ENCODE assay signal across 28 mouse cellular contexts in the genomic region with DNA sequence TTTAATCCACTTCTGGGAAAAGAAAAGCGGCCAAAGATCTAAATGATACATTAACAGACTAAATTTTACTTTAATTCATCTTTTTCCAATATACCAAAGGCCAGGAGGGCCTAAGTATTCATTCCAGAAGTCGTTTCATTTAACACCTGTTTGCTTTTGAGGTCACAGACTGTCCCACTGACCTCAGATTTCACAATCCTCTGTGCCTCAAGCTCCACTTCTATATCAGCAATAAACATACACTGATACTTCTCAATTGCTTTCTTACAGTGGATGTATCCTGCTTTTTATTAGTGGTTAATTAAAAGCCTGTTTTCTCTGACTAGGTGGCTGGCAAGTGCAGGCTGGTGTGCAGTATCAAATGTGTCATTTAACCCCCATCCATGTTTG.
DNase-seq lines count a peak whose midpoint lies in the region; ATAC-seq and TF ChIP-seq lines count a peak whose summit lies in the region.
"Had no signal": no experiment of that assay in that cellular context is flagged by ENCODE, and none has a peak within 500 bp of the region (broad histone marks: within the 10 kb centered on the region; RNA-seq: fewer than 3 reads in every experiment).

No protein-coding gene starts in this region.

- H3K27ac ChIP-seq in forebrain, embryonic 14.5 days (ENCODE audit: low read depth, low read length): no peak overlapping the region
- no peak overlapping the region for H3K27ac ChIP-seq in forebrain, embryonic 13.5 days
- no peak overlapping the region for H3K27ac ChIP-seq in kidney, adult 2 months (ENCODE audit: insufficient read depth, low read depth, low read length)
- no peak overlapping the region for H3K27ac ChIP-seq in liver, adult 2 months (replicated peaks; ENCODE audit: insufficient read depth, low read depth, low read length)
- no peak overlapping the region for H3K27ac ChIP-seq in liver, postnatal 0 days (ENCODE audit: low read depth)
- H3K27ac ChIP-seq: embryonic facial prominence, embryonic 13.5 days; embryonic facial prominence, embryonic 15.5 days; forebrain, embryonic 10.5 days; forebrain, embryonic 12.5 days had no signal

- H3K27me3 ChIP-seq in forebrain, embryonic 14.5 days (replicated peaks; ENCODE audit: control insufficient read depth, insufficient read depth, low read length): no peaks in the 10 kb centered on the region
- H3K27me3 ChIP-seq in forebrain, embryonic 13.5 days: no peaks in the 10 kb centered on the region
- no peaks in the 10 kb centered on the region for H3K27me3 ChIP-seq in kidney, adult 2 months (replicated peaks; ENCODE audit: control insufficient read depth, insufficient read depth, low read length)
- H3K27me3 ChIP-seq in liver, adult 2 months (ENCODE audit: control insufficient read depth, insufficient read depth, low read length): no peaks in the 10 kb centered on the region
- H3K27me3 ChIP-seq in liver, postnatal 0 days (ENCODE audit: insufficient read depth, low read length): no peaks in the 10 kb centered on the region
- H3K27me3 ChIP-seq: CH12.LX; embryonic facial prominence, embryonic 13.5 days; embryonic facial prominence, embryonic 15.5 days; forebrain, embryonic 12.5 days; Patski had no signal

- ATAC-seq in forebrain, embryonic 14.5 days: no peak
- no peak for ATAC-seq in forebrain, embryonic 13.5 days
- no peak for ATAC-seq in liver, postnatal 0 days
- ATAC-seq: activated CD4-positive, CD25-positive, alpha-beta regulatory T cell, adult 4 months; CD4-positive, CD25-positive, alpha-beta regulatory T cell, adult 4 months; Patski had no signal

- no peaks in the 10 kb centered on the region for H3K79me2 ChIP-seq in liver, adult 2 months (ENCODE audit: control insufficient read depth, insufficient read depth, low read length)

- peak; percentile 3 for DNase-seq in forebrain, embryonic 14.5 days (ENCODE audit: low spot score)
- DNase-seq in kidney, adult 2 months: peak; percentile 61
- DNase-seq in kidney, postnatal 36 days: no peak
- DNase-seq in liver, adult 2 months (ENCODE audit: extremely low read depth, low read depth, low spot score): peak; percentile 83
- no peak for DNase-seq in liver, postnatal 0 days
- peak; percentile 1 for DNase-seq in brain, embryonic 14.5 days (ENCODE audit: low read depth)
- no peak for DNase-seq in heart, postnatal 4 days
- DNase-seq: adrenal gland, adult 8-10 months; adrenal gland, postnatal 14 days; adrenal gland, postnatal 36 days; B cell, adult 2 months; cerebellum, adult 11 months; cerebellum, adult 18-20 months; cerebellum, adult 8-10 months; cerebellum, adult 9-11 months; cerebellum, postnatal 14 days; cerebellum, postnatal 36 days had no signal

- no peak overlapping the region for H3K4me2 ChIP-seq in forebrain, embryonic 14.5 days (ENCODE audit: low read length)
- H3K4me2 ChIP-seq in forebrain, embryonic 13.5 days: no peak overlapping the region
- no peak overlapping the region for H3K4me2 ChIP-seq in liver, postnatal 0 days (ENCODE audit: low read depth, low read length)
- H3K4me2 ChIP-seq: embryonic facial prominence, embryonic 13.5 days; embryonic facial prominence, embryonic 15.5 days; forebrain, embryonic 12.5 days had no signal

- TF ChIP-seq POLR2A in kidney, adult 2 months (IDR thresholded peaks at IDR 0.05; ENCODE audit: low read depth, low read length): no peak
- TF ChIP-seq POLR2A in liver, adult 2 months (IDR thresholded peaks at IDR 0.05; ENCODE audit: extremely low read depth, insufficient read depth, low read length): no peak
- TF ChIP-seq POLR2A in brain, embryonic 14.5 days (IDR thresholded peaks at IDR 0.05; ENCODE audit: borderline replicate concordance, extremely low read depth, insufficient read depth, insufficient read length, poor library complexity, severe bottlenecking): no peak

- H3K36me3 ChIP-seq in forebrain, embryonic 14.5 days (ENCODE audit: control insufficient read depth, insufficient read depth, low read length): no peaks in the 10 kb centered on the region
- no peaks in the 10 kb centered on the region for H3K36me3 ChIP-seq in forebrain, embryonic 13.5 days (ENCODE audit: poor library complexity, severe bottlenecking)
- no peaks in the 10 kb centered on the region for H3K36me3 ChIP-seq in kidney, adult 2 months (ENCODE audit: control insufficient read depth, insufficient read depth, low read length)
- H3K36me3 ChIP-seq in liver, adult 2 months (ENCODE audit: control insufficient read depth, insufficient read depth, low read length): no peaks in the 10 kb centered on the region
- no peaks in the 10 kb centered on the region for H3K36me3 ChIP-seq in liver, postnatal 0 days (replicated peaks; ENCODE audit: insufficient read depth, low read length)
- H3K36me3 ChIP-seq: embryonic facial prominence, embryonic 13.5 days; embryonic facial prominence, embryonic 15.5 days; forebrain, embryonic 10.5 days; forebrain, embryonic 12.5 days; G1E had no signal

- H3K9ac ChIP-seq in forebrain, embryonic 14.5 days (ENCODE audit: low read length): no peak overlapping the region
- H3K9ac ChIP-seq in forebrain, embryonic 13.5 days: no peak overlapping the region
- H3K9ac ChIP-seq in liver, adult 2 months (ENCODE audit: low read depth, low read length): no peak overlapping the region
- H3K9ac ChIP-seq in liver, postnatal 0 days (replicated peaks): no peak overlapping the region
- H3K9ac ChIP-seq: embryonic facial prominence, embryonic 13.5 days; embryonic facial prominence, embryonic 15.5 days; forebrain, embryonic 12.5 days had no signal

- TF ChIP-seq CTCF in kidney, adult 2 months (conservative IDR thresholded peaks at IDR 0.05; ENCODE audit: insufficient read depth, insufficient read length, low read depth, low read length): no peak
- TF ChIP-seq CTCF in liver, adult 2 months (IDR thresholded peaks at IDR 0.05; ENCODE audit: low read depth, low read length): no peak
- no peak for TF ChIP-seq CTCF in liver, postnatal 0 days (IDR thresholded peaks at IDR 0.05; ENCODE audit: low read depth)
- TF ChIP-seq CTCF in brain, embryonic 14.5 days (IDR thresholded peaks at IDR 0.05; ENCODE audit: borderline replicate concordance, extremely low read depth, insufficient read depth, insufficient read length): no peak

- H3K4me1 ChIP-seq in forebrain, embryonic 14.5 days (ENCODE audit: control insufficient read depth, insufficient read depth, low read length): no peaks in the 10 kb centered on the region
- H3K4me1 ChIP-seq in forebrain, embryonic 13.5 days: 0 out of 2 replicates have a peak, but pooled peaks cover 4% of the 10 kb centered on the region
- no peaks in the 10 kb centered on the region for H3K4me1 ChIP-seq in kidney, adult 2 months (ENCODE audit: control insufficient read depth, insufficient read depth, low read length)
- H3K4me1 ChIP-seq in liver, adult 2 months (ENCODE audit: control insufficient read depth, insufficient read depth, low read length): peaks cover 2% of the 10 kb centered on the region; the same call in 1 of the 2 replicates
- no peaks in the 10 kb centered on the region for H3K4me1 ChIP-seq in liver, postnatal 0 days (ENCODE audit: insufficient read depth)
- H3K4me1 ChIP-seq: embryonic facial prominence, embryonic 13.5 days; embryonic facial prominence, embryonic 15.5 days; forebrain, embryonic 12.5 days had no signal

- H3K4me3 ChIP-seq in forebrain, embryonic 14.5 days (ENCODE audit: low read depth, low read length): no peak overlapping the region
- no peak overlapping the region for H3K4me3 ChIP-seq in forebrain, embryonic 13.5 days
- H3K4me3 ChIP-seq in kidney, adult 2 months (ENCODE audit: insufficient read depth, low read depth, low read length): no peak overlapping the region
- no peak overlapping the region for H3K4me3 ChIP-seq in liver, adult 2 months (ENCODE audit: insufficient read depth, low read depth, low read length)
- H3K4me3 ChIP-seq in liver, postnatal 0 days (ENCODE audit: low read depth, low read length): no peak overlapping the region
- H3K4me3 ChIP-seq: embryonic facial prominence, embryonic 13.5 days; embryonic facial prominence, embryonic 15.5 days; erythroblast, embryonic 14.5 days; forebrain, embryonic 10.5 days; forebrain, embryonic 12.5 days had no signal

- TF ChIP-seq EP300 in liver, postnatal 0 days (IDR thresholded peaks at IDR 0.05; ENCODE audit: low read depth): no peak

- H3K9me3 ChIP-seq in forebrain, embryonic 14.5 days (replicated peaks; ENCODE audit: control insufficient read depth, low read length): no peaks in the 10 kb centered on the region
- H3K9me3 ChIP-seq in forebrain, embryonic 13.5 days (replicated peaks): no peaks in the 10 kb centered on the region
- no peaks in the 10 kb centered on the region for H3K9me3 ChIP-seq in liver, postnatal 0 days (ENCODE audit: low read length)
- H3K9me3 ChIP-seq: embryonic facial prominence, embryonic 13.5 days; embryonic facial prominence, embryonic 15.5 days; forebrain, embryonic 10.5 days; forebrain, embryonic 12.5 days had no signal

- WGBS in forebrain, embryonic 14.5 days: 76% methylated on average over 2 of the region's 2 CpGs
- 74% methylated on average over 2 of the region's 2 CpGs for WGBS in forebrain, embryonic 13.5 days
- WGBS in kidney, adult 2 months: 15% methylated on average over 2 of the region's 2 CpGs
- 7% methylated on average over 2 of the region's 2 CpGs for WGBS in liver, adult 2 months
- WGBS in liver, postnatal 0 days (ENCODE audit: insufficient replicate concordance): 50% methylated on average over 2 of the region's 2 CpGs

Comparison
In these comparisons a context has a peak if more than half of its experiments do, and no peak if none do; other contexts are left out.
1. DNase-seq: peak in forebrain, embryonic 14.5 days (single experiment), kidney, adult 2 months (single experiment), liver, adult 2 months (single experiment) and brain, embryonic 14.5 days (single experiment); none in kidney, postnatal 36 days (0 of 2), liver, postnatal 0 days (single experiment) and heart, postnatal 4 days (single experiment).